Mouse (Mus musculus) spleen, adult 2 months (tissue): ENCODE measurements around the gene Astn2.

Experiments
- CTCF ChIP-seq: fragments of 200-500 bp; IDR thresholded peaks from 2 replicates; pipeline ENCODE4 v1.5.1; 2011; ENCODE audit warnings: mild to moderate bottlenecking, inconsistent platforms; ENCODE audit not compliant: insufficient read depth, insufficient read length, insufficient replicate concordance; ENCODE audit errors: extremely low read depth
- POLR2A ChIP-seq: fragments of 200-500 bp; IDR thresholded peaks from 2 replicates; pipeline ENCODE4 v1.6.1; 2011; ENCODE audit warnings: low read depth, low read length, inconsistent platforms

GRCm38 (mm10) chr4:65496463-65496834, 908.0 kb downstream of the Astn2 start:
- no peak for TF ChIP-seq CTCF
- TF ChIP-seq POLR2A: no peak
